19 mouse cellular contexts compared by ENCODE assay signal in the genomic region with DNA sequence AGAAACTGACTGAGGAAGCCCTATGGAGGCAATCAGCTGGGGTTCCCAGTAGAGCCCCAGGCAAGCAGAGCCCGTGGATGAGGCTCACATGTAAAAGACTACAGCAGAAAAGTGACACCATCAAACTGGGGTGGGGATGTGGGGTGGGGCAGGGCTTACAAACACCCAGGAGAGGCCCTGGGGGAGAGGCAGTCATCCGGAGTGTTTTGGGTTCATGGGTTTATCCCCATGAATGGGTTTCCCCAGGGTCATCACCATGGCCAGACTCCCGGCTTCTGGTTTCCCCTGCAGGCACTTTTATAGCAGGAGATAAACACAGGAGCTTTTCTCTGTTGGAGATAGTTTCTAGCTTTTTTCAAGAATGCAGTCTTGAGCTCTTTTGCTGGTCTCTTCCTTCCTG. TPM values are rescaled to one million over a fixed set of nuclear protein-coding genes. Genes with fewer than 3 reads are reported as not detected.
"Had no signal": no experiment of that assay in that cellular context is flagged by ENCODE, and none has a peak within 500 bp of the region (broad histone marks: within the 10 kb centered on the region; RNA-seq: fewer than 3 reads in every experiment).

No protein-coding gene starts in this region.

- H3K4me3 ChIP-seq: left cerebral cortex, adult 2 months; midbrain, embryonic 12.5 days; midbrain, embryonic 15.5 days; neural tube, embryonic 12.5 days; neural tube, embryonic 15.5 days had no signal

- ATAC-seq: liver, postnatal 0 days; lung, postnatal 0 days; midbrain, embryonic 15.5 days had no signal

- H3K27me3 ChIP-seq: midbrain, embryonic 12.5 days; midbrain, embryonic 15.5 days; neural tube, embryonic 12.5 days; neural tube, embryonic 15.5 days had no signal

- DNase-seq: kidney, adult 8-10 months; kidney, postnatal 36 days; layer of hippocampus, postnatal 36 days; liver, postnatal 0 days; lung, embryonic 14.5 days; right cerebral cortex, adult 18-20 months; right cerebral cortex, postnatal 14 days; right cerebral cortex, postnatal 4 days; thymus, adult 2 months; thymus, postnatal 14 days had no signal

- H3K27ac ChIP-seq: left cerebral cortex, adult 2 months; liver, embryonic 14.5 days; macrophage; midbrain, embryonic 12.5 days; midbrain, embryonic 15.5 days; neural tube, embryonic 12.5 days; neural tube, embryonic 15.5 days; stomach, postnatal 0 days had no signal

- H3K4me2 ChIP-seq: lung, embryonic 14.5 days; midbrain, embryonic 12.5 days; midbrain, embryonic 15.5 days; neural tube, embryonic 12.5 days; neural tube, embryonic 15.5 days had no signal

- H3K9ac ChIP-seq: liver, embryonic 14.5 days; liver, postnatal 0 days; lung, embryonic 14.5 days; midbrain, embryonic 12.5 days; midbrain, embryonic 15.5 days; neural tube, embryonic 12.5 days; neural tube, embryonic 15.5 days had no signal

- H3K4me1 ChIP-seq: midbrain, embryonic 12.5 days; midbrain, embryonic 15.5 days; neural tube, embryonic 12.5 days; neural tube, embryonic 15.5 days had no signal

- H3K9me3 ChIP-seq: midbrain, embryonic 12.5 days; midbrain, embryonic 15.5 days; neural tube, embryonic 12.5 days; neural tube, embryonic 15.5 days had no signal

- H3K36me3 ChIP-seq: midbrain, embryonic 12.5 days; midbrain, embryonic 15.5 days; neural tube, embryonic 12.5 days; neural tube, embryonic 15.5 days had no signal

RNA-seq across cellular contexts. Expression of gene Proser2, which starts 43.0 kb away (rescaled TPM):
- polyA plus RNA-seq: macrophage had no signal
